Mouse (Mus musculus) thymus, postnatal 0 days (tissue): Measurements from ENCODE around the gene Csnk1g2. TPM values are rescaled to one million over a fixed set of nuclear protein-coding genes. Genes with fewer than 3 reads are reported as not detected.
A peak's percentile ranks its signal among the peaks of the same experiment; 100 is the strongest.

ENCODE experiments used
- DNase-seq: peaks from one replicate; pipeline ENCODE4 v3.0.0-alpha.2; 2015; ENCODE audit warnings: low spot score
- polyA plus RNA-seq: library from polyadenylated mRNA; unstranded; fragments of >200 nt; fragmentation: Nextera tagmentation; extraction: Ambion mirVana; gene quantifications from 2 replicates; pipeline ENCODE4 v1.2.1, GENCODE M21; 2015

Csnk1g2 gene
- polyA plus RNA-seq, result 153 and 160 TPM in 2 replicates

GRCm38 (mm10) chr10:80622661-80623456 is at the start of gene Csnk1g2:
Gene Csnk1g2 (plus strand): TSS chr10:80622838.
- DNase-seq, result peak; percentile 82

- DNase-seq, result no peak
Measured at GRCm38 (mm10) chr10:80573944-80574343, 48.7 kb upstream of the Csnk1g2 start.

DNA sequence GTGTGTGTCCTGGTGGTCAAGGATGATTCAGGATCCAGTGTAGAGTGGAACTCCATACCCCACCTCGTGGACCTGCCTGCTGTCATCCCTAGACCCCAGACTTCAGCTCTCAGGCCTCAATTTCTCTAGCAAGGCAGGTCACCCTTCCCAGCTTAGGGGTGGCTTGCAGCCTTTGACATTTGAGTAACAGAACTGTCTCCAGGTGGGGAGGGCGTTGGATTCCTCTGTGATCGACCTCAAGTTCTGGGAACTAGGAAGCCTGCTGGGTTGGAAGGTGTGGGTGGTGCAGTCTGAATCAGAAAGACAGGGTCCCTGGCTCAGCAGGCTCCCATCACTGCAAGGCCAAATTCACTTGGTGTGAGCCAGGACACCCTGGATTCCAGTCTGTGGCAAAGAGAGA is 47.7 kb upstream of the Csnk1g2 start:
- DNase-seq, result no peak

DNA sequence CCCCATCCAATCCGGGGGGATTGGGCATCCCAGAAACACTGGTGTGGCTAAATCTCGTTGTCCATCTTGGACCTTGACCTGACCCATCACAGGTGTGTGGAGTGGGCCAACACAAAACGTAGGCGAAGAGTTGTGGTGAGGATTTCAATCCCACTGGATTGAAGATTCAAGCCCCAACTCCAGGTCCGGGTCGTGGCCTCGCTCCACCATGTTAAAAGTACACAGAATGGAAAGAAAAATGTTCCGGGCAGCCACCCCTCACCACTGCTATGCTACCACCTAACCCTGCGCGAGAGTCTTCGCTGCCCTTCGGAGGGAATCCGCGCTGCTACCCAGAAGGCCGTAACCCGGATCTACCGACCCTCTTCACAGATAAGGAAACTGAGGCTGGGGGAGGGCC is 46.7 kb upstream of the Csnk1g2 start:
- no peak for DNase-seq

GRCm38 (mm10) chr10:80576351-80577194 is 46.1 kb upstream of the Csnk1g2 start:
- peak; percentile 61 for DNase-seq

DNA sequence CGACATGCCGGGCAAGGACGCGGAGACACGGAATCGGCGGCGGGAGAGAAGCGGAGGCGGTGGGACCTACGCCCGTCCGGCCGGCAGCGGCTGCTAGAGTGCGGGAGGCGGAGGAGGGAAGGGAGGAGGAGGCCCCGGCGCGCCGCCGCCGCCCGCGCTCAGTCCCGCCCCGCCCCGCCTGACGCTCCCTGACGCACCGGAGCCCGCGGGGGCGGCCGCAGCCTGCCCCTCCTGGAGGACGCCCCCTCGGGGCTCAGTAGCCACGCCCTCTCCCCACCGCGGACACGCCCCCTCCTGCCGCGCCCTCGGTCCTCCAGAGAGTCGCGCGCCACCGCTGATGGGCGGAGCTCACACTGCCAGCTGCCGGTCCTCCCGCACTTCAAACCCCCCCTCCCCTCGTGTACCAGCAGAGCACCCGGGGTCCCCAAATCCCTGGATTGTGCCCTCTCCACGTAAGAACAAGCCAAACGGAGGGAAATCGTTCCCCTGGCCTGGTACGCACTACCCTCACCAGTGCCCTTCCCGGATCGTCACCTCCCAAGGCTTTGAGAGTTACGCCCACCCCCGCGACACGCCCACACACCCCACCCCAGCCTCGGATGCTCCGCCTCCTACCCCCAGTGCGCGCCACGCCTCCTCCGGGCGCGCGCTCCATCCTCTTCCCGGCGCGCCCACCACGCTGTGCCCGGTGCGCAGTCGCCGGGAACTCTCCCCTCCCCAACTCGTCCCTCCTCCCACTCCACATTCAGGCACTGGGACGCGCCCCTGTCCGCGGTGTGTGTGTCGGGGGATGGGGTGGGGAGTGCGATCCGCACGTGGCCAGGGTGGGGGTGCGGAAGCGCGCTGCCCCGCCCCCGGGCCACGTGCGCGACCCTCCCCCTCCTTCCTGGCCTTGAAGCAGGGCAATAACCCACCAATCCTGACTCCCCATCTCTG is 45.2 kb upstream of the Csnk1g2 start, which contains the start of gene Klf16:
TSS of gene Klf16 (minus strand) at position 127 of the 936 bp plus-strand sequence.
- DNase-seq, result peak; percentile 97

- DNase-seq, result peak; percentile 88
Measured at GRCm38 (mm10) chr10:80578131-80578750, 44.4 kb upstream of the Csnk1g2 start.

DNA sequence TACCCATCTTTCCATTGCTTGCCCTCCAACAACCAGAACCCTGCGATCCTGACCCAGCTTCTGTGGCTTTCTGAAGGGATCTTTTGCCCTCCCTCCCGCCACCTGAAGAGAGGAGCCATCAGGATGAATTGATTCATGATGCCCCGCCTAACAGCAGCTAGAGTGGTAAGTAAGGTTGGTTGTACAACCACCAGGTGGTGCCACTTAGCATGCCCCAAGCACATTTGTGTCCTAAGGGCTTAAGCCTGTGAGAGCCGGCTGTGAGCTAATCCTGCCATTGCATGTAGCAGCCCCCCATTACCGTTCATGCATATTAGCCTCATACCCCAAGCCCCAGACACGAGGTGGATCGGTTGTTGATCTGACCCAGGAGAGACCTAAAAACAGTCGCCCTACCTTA is 43.7 kb upstream of the Csnk1g2 start:
- DNase-seq, result peak; percentile 85

DNA sequence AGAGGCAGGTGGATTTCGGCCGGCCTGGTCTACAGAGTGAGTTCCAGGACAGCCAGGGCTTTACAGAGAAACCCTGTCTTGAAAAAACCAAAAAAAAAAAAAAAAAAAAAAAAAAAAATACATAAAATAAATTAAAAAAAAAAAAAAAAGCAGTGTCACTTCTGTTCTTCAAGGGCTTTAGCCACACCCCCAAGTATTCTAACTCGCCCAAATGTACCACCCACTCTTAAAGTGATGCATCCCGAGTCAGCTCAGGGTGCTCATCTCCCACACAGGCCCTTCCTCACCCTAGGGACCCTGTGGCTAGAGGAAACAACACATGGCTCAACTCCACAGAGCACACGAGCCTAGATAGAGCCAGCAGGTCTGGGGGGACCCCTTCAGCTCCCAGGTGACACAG is 39.6 kb upstream of the Csnk1g2 start:
- DNase-seq, result no peak

DNA sequence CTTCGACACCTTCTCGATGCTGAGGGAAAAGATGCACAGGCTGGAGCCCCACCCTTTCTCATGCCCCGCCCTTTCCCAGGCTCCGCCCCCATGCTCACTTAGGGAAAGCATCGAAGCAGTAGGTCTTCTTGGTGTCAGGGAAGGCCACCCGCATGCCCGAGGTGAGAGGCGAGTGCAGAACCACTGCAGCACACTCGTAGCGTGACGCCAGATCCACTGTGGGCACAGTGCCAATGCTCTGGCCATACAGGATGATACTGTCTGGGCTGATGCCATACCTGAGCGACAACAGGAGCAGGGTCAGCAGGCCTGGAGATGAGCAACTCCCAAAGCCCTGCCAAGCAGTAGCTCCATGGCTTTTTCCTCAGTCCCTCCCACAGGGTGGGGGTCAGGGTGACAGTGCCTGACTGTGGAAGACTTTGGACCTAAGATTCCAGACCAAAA is 38.6 kb upstream of the Csnk1g2 start:
- no peak for DNase-seq

GRCm38 (mm10) chr10:80584642-80585552 is 37.7 kb upstream of the Csnk1g2 start:
- peak; percentile 73 for DNase-seq

DNA sequence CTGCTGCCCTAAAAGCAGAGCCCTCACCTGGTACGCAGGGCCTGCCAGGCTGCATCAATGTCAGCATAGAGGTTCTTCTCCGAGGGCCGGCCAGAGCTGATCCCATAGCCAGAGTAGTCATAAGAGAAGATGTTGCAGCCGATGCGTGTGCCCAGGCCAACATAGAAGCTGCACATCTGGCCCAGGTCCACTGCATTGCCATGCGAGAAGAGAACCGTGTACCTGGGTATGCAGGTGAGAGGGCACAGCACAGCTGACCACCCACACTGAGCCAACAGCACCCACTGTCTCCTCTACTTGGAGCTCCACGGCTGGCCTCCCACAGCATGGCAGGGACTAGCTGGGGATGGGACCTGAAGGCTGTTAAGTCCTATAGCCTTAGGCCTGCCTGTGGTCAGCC is 37.1 kb upstream of the Csnk1g2 start:
- no peak for DNase-seq

- DNase-seq, result no peak
Measured at GRCm38 (mm10) chr10:80586407-80587304, 36.0 kb upstream of the Csnk1g2 start.

- DNase-seq, result no peak
Measured at GRCm38 (mm10) chr10:80587305-80587657, 35.4 kb upstream of the Csnk1g2 start.

DNA sequence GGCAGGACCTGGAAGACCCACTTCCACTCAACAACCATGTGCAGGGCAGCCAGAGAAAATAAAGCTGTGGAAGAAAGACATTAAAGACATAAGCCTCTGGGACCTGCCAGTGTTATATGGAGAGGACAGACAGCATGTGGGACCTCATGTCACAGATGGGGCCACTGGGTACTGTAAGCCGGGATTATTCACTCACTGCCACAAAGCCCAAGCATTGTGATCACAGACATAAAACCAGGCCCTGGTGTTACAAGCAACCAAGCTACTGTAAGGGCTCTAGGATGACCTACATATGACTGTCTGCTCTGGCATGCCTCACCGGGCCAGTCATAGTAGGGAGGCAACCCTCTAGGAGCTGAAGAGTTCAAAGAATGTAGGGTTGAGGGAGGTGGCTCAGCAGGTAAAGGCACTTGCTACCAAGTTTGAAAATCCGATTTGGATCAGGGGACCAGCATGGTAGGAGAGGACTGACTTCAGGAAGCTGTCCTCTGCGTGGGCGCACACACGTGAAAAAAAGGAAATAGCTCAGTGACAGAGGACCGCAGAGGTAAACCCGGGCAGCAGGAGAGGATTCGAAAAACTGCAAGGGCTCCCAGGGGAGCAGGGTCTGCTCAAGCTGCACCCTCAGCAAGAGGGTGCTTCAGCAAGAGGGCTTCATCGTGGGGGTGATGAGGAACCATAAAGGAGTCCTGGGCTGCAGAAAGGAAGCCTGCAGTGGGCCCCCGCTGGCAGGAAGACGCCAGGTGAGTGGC is 33.3 kb upstream of the Csnk1g2 start:
- DNase-seq, result no peak

GRCm38 (mm10) chr10:80589879-80590854 is 32.5 kb upstream of the Csnk1g2 start, which contains the start of gene Abhd17a:
Gene Abhd17a (minus strand): TSS chr10:80590341.
- DNase-seq, result peak; percentile 98
